Mouse (Mus musculus) monocyte, adult 2 months (primary cell): ENCODE measurements at regions not wholly inside any gene's neighbourhood (a gene's known extent, or its start where the extent isn't known, plus 50 kb on each side); places are given as distances from the start of the nearest gene placed in this dataset.

Source experiments
- DNase-seq, 2 experiments: peaks; one replicate each; pipeline ENCODE4 v3.0.0; 2022; ENCODE audit warnings: low spot score in 2 of 2, low read depth in 1 of 2

DNA sequence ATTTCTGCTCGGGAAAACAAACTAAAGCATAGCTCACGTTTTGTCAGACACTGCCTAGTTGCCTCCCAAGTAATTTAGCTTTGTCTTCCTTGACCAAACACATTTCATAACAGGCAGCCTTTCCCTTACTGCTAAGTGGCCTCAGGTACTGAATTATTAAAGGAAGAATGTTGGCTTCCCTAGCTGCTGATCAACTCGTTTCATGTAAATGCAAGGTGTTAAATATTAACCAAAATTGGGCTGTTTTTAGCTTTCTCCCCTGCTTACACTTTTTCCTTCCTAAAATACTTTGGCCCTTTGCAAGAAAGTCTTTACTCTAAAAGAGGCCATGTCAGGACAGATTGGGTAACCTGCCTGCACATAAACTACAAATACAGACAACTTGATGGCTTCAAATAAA is 265.4 kb downstream of the Pmp22 start:
- no peak for DNase-seq

DNA sequence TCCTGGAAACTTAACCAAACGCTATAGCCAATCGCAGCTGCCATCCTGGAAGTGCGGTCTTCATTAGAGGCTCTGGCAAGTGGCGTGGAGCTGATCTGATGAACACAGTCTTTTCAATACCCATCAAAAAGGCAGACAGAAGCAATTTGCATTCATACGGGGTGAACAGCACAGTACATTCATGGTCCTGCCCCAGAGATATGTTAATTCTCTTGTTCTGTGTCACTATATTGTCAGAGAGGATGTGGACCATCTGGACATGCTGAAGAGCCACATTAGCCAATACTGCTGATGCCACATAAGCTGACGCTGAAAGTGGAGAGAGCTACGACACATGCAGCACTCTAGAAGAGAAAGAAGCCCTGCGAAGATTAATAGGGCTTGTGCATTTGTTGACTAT is 267.6 kb downstream of the Pmp22 start:
- no peak for DNase-seq

DNA sequence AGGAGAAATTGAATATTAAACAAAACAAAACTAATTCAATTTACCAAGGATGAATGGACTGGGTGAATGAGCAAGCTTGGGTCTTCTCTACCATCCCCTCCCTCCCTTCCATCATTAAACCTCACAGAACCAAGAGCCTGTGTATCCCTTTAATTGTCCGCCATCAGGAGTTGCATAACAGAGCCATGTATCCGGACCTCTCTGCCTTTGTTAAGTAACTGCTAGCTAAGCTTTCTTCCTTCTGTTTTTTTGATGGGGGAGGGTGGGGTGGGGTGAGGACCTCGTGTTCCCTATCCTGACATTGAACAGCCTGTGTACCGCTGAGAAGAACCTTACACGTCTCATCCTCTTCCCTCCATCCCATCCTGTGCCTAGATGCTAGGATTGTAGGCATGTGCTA is 274.0 kb downstream of the Pmp22 start:
- no peak for DNase-seq

DNA sequence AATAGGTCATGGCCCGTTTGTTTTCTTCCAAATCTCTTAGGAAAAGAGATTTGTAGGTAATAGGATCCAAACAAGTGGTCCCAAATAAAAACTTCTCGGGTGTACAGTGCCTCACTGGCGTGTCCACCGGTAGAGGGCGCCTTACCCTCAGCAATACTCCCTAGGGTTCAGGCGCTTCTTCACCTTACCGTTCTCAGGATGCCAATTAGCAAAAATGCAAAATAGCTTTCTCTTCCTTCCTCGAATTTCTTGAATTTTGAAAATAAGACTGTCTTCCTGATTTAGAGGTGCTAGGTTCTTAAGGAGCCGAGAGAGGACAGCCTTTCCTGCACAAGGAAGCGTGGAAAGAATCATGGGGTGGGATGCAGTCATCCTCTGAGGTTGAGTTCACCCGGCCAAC is 275.9 kb downstream of the Pmp22 start:
- no peak for DNase-seq

DNA sequence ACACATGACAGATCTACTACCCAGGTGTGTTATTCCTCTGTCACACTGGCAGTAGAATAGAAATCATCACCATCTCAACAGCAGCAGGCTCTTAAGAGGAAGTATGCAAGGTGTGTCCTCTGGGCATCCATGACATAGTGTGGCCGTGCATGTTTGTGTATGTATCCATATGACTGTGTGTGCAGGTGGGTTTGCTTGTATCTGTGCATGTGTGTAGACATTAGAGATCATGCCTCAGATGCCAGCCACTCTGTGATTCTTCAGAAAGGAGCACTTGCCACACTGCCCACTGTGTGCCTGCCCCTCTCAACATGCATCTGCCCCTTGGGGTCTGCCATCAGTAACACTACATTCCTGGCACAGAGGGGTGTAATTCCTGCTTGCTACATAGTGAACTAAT is 280.6 kb downstream of the Pmp22 start:
- DNase-seq: no peak

DNA sequence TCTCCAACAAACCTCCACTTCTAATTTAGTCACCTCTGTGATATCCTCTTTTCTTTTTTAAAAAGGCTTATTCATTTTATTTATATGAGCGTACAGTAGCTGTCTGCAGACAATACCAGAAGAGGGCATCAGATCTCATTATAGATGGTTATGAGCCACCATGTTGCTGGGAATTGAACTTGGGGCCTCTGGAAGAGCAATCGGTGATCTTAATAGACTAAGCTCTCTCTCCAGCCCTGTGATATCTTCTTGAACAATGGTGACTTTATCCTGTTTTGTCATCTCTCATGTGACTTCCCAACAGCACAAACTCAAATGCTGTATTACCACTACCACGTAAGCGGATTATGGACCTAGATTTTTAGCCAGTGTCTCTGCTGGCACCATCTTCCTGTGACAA is 282.1 kb downstream of the Pmp22 start:
- DNase-seq: no peak

DNA sequence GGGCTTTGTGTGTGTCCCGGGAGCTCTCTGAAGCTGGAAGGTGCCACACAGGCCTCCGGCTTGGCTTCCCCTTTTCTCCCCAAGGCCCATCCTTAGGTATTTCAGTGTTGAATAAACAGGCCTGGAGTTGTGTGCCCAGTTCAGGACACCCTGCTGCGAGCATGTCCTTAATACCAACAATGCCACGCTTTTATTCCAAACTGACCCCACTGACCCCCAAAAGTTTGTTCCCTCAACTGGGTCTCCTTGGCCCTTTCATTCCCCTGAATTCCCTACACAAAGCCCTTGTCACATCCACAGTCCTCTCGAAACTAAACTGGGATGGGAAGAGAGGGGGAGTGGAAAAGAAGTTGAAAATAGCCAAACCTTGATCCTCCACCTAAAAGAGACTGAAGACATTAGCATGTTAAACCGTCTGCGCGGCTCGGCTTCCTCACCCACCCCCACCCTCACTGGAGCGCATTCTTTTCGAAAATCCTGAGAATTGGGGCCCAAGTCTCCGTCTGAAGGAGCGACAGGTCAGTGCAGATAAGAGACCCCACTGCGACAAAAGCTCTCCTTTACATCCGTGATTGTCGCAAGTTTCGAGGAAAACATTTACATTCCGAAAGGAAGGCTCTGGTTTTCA is 283.7 kb downstream of the Pmp22 start:
- no peak for DNase-seq

DNA sequence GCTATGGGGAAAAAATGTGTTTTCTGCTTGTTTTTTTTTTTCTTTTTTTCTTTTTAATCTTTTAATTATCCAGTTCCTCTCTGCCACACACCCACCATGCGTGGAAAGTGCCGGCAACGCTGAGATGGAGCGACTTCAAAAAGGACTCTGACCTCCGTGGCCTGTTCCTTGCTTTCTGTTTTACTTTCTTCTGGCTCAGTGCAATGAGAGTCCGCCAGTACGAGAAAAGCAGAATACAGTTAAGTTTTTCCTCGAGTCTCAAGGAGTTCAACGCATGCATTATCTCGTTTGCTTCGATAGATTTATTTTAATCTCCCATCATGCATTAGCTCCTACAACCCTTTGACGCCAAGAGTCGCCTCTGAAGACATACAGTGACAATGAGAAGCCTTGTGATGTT is 284.3 kb downstream of the Pmp22 start:
- DNase-seq: no peak

DNA sequence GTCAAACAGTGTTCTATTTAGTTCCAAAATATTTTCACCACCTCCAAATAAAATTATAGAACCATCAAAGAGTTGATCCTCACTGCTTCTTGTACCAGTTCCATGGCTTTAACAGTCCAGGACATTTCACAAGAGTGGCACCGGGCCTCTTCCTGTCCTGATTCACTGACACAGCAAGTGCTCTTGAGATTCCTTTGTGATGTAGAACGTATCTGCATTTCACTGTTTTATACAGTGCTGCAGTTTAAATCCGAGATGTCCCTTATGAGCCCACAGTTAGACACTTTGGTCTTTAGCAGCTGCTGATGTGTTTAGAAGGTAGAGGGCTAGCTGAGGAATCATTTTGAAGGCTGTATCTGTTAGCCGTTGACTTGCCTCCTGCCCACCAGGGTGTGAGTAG is 284.8 kb downstream of the Pmp22 start:
- DNase-seq: no peak

DNA sequence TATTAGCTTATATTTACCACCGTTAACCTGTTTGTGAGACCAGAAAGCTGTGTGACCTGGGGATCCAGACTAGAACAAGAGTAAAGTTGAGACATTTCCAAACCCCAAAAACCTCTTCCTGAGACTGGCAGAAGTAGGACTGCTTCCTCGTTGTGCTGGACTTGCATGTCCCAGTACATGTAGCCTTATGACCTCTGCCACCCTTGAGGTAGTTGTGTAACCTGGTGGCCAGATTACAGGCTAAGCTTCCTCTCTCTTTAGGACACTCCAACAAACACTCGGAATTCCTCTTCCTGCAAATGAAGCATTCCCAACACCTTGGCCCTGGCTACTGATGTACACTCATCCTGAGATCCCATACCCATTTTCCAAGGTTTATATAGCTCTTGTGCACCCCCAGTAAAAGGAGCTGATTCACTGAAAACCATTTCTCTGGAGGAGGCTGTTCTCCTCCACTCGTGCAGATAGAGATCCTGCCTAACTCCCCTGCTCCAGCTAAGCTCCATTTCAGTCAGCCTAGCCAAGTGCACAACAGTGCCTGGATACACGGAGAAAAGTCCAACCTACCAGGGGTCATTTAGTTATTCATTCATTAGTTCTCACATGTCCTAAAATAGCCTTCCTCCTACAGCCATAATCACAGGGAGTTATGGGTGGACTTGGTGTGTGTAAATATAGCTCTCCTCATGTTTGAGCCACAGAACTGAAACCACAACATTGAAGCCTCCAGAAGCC is 289.4 kb downstream of the Pmp22 start:
- no peak for DNase-seq

DNA sequence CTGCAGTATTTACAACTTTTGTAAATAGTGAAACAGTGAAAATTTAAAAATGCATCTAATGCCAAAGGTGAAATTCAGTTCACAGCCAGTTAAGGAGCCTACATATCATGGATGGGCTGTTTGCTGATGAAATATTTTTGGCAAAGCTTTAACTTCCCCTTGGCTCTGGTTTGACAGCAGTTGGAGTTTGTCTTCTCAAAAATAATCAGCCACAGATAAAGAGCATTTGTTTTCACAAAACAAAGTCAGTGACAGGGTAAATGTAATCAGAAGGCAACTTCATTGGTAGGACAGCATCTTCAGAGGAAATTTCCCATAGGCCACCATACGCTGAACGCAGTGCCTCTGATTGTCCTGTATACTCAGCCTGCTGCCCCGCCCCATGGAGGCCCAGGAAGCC is 291.6 kb downstream of the Pmp22 start:
- no peak for DNase-seq

DNA sequence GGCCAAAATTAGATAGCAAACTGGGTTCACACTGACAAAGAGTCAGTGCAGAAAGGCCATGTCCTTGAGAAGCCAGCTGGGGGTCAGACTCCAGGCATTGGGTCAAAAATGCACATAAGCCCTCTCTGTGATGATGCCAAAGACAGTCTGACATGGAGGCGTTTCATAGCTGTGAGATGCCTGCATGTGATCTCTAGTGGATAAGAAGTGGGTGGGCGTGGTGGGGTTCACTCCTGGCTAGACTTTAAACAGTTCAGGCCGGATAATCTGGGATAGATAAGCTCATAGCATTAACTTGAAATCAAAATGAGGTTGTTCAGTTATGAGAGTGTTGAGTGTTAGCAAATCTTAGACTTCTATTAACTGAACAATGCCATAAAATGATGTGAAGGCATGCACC is 293.3 kb downstream of the Pmp22 start:
- DNase-seq: no peak

DNA sequence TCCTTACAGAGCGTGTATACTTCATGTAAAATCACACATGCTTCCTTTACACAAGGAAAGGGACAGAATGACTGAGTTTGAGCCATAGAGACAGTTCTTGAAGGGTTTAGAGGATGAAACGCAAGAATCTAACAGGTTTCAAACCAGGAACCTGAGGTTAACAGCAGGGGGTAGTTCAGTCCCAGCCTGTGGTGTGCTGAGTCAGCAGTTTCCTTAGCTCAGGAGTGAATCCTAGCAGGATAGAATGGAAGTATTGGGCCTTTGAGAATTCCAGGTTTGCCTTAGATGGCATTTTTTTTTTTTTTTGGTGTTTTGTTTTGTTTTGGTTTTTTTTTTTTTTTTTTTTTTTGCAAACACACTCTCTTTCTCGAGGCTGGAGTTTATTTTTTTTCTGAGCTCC is 295.5 kb downstream of the Pmp22 start:
- no peak for DNase-seq

DNA sequence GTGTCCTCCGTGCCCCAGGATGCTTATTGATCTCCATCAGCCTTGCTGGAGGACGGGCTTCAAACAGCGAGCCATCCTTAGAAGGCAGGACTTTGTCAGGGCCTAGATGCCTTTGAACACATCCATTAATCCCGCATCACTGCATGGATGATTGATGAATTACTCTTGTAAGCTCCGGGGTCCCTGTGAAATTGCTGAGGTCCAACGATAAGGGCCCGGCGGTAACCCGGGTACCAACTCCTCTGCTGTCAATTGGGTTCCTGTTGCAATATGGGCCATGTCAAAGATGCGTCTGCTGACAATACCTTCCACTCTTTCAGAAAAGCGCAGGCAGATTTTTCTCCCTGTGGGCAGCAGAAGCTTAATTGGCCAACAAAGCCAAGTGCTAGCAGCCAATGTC is 297.0 kb downstream of the Pmp22 start:
- no peak for DNase-seq

DNA sequence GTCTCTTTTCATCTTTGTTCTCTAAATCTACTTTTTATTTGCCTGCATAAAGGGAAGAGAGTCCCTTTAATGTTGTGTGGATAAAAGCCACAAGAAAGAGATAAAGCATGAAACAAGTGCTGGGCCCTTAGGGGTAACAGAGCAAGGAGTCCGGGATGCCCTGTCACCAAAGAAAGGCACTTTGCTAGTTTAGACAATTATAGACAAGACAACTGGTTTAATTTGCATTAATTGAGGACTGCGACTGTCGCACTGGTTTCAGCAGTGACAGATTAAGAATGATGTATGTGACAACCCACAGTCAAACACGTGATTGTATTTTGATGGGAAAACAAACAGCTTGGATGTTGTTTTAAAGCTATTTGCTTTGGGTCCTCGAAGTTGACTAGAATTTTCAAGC is 325.0 kb downstream of the Pmp22 start:
- no peak for DNase-seq

DNA sequence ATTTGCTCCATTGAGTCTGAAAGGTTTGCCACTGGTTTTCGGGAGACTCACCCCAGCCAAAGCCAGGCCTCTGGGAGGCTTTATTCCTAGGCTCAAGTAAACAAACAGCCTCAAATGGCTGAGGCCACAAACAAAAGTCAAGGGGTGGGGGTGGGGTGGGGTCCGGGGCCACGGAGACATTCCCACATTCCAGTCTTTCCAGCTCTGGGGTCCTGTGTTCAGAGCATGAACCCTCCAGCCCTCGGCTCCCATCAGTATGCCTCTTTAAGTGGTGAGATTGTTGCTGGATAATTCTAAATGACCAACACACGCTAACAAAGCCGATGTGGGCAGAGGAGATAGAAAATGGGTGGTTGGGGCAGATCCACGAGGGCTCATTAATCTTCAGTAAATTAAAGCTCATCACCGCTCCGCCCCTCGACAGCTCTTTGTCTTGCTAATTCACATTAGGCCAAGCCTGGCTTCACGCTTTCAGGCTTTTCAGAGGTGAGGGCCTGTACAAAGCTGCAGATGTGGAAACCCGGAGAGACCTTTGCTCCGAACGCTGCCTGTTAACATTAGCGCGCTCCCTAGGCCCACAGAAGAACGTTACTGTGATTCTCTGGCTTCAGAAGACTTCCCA is 326.2 kb downstream of the Pmp22 start:
- DNase-seq: no peak

DNA sequence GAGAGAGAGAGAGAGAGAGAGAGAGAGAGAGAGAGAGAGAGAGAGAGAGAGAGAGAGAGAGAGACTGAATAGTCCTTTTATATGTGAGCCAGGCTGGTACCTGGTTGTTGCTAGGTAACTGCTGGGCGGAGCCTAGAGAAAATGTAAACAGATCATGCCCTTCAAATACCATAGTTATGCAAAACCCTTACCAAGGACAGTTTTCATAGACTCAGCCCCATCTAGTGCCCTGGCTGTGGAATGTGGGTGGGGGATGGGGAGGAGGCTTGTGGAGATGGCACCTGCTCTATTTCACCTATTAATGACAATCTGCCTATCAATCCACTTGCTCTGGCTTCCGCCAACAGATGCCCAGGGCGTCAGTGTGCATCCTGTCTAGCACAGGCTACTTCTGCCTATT is 327.6 kb downstream of the Pmp22 start:
- DNase-seq: no peak

DNA sequence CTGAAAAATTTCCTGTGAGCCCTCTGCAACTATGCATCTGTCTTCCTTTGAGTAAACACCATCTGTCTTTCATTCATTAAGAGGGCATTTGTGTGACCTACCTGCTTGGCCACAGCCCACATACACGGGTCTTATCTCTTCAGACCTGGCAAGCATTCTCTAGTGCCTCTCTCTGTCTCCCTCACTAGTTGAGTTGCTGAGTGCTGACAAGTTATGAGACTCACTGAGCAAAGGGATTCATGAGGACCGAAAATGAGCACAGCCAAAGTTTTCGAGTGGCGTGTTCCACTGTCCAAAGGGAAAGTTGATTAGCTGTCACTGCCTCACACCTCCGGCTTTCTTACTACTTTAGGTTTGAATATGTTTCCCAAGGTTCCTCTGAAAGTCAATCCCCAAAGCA is 328.5 kb downstream of the Pmp22 start:
- DNase-seq: no peak

DNA sequence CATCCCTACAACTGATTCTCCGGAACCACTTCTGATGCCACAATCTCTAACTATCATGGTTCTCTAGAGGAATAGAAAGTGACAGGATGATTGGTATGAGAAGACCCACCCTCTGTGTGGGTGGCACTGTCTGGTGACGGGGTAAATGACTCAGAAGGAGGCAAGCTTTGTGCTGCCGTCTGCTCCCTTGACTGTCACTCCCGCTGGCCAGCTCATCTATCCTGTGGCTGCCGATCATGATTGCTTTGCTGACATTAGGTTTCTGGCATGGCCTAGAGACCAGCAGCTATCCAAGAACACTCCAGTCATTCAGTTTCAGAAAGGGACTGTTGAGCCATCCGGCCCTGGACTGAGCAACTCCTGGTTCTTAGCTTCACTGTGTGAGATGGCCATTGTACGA is 331.4 kb downstream of the Pmp22 start:
- no peak for DNase-seq

DNA sequence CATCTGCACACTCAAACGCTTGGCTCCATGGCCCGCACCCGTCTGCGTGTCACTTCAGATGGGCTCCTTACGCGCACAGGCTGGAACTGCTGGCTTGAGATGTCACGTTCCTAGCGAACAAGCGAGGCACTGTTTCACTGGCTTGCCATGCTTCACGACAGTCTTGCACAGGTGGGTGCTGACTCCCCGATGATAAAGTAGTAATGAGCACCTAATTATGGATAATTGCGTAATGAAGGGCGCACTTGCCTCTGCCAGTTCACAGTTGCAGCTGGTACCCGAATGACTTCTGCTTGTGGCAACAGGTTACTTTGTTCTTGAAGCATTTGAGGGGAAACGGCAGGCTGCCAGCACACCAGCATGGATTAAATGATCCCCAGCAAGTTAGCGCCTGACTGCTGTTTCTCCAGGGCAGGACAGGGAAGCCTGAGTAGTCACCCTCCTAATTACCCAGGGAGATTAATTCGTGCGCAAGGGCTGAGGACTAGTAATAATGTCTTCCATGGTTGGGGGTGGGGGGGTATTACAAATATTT is 335.1 kb downstream of the Pmp22 start:
- no peak for DNase-seq

DNA sequence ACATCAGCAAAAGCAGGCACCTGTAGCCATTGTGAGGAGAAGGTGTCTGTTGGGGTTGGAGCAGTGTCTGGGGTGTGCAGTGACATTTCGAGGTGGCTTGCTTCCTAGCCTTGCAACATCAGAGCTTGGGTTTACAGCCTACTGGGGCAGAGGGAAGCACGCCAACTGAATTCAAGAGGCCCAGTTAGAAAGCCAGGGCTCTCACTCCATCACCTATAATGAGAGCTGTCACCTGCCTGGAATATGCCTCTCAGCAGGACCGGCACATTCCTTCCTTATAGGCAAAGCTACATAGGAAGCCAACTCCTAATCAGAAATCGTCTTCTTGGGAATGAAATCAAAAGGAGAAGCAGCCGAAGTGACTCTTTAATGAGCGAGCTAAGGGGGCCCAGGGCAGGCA is 337.2 kb downstream of the Pmp22 start:
- no peak for DNase-seq

DNA sequence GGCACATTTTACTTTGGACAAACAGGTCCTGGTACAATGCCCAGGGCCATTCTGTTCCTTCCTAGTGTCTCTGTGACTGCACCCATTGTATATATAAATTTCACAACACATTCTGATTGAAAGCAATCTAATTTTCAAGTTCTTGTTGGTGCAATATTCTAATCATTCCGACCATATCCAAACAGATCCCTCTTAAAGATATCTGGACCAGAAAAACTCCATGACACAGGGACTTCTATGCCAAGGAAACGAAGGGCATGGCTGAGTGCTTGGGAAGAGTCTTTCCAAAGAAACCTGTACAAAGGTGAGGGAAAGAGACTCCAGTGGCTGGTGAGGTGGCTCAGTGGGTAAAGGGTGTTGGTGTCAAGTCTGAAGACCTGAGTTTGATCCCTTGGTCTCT is 337.8 kb downstream of the Pmp22 start:
- no peak for DNase-seq

DNA sequence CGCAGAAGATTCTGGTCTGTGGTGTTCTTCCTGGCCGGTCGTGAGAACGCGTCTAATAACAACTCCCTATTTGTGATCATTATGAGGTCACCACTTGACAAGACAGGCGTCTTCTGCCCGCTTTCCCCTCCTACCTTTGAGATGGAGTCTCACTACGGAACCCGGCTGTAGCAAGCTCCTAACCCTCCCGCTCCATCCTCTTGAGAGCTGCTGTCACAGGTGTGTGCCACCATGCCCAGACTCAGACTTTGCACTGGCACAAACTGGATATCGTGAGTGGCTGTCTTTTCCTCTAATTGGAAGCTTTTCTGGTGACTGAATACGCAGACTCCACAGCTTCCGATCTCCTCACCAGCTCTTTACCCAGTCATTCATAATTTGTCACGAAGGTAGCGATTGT is 346.0 kb downstream of the Pmp22 start:
- DNase-seq: no peak
